Mouse (Mus musculus): ENCODE measurements around the gene Ltbp3. TPM values are rescaled to one million over a fixed set of nuclear protein-coding genes. Genes with fewer than 3 reads are reported as not detected.

The Ltbp3 gene
- 100 to 1,000 TPM in 3 of 26 experiments, 10 to 100 TPM in 23; 14.2 to 124 (median 35.6) TPM for total RNA-seq (2018; cell fraction: chromatin; rRNA removed)
- total RNA-seq (2018; cell fraction: cytosol; rRNA removed): 10 to 100 TPM in 16 of 26 experiments, 1 to 10 TPM in 10; 4.2 to 31.7 (median 13.4) TPM
- total RNA-seq (2018; cell fraction: nucleus; rRNA removed): 10 to 100 TPM; 13.1 to 79.6 (median 21.8) TPM
- polyA plus RNA-seq (2018): 14.8 to 16.9 TPM (median 15.5 TPM) in 3 replicates

DNA sequence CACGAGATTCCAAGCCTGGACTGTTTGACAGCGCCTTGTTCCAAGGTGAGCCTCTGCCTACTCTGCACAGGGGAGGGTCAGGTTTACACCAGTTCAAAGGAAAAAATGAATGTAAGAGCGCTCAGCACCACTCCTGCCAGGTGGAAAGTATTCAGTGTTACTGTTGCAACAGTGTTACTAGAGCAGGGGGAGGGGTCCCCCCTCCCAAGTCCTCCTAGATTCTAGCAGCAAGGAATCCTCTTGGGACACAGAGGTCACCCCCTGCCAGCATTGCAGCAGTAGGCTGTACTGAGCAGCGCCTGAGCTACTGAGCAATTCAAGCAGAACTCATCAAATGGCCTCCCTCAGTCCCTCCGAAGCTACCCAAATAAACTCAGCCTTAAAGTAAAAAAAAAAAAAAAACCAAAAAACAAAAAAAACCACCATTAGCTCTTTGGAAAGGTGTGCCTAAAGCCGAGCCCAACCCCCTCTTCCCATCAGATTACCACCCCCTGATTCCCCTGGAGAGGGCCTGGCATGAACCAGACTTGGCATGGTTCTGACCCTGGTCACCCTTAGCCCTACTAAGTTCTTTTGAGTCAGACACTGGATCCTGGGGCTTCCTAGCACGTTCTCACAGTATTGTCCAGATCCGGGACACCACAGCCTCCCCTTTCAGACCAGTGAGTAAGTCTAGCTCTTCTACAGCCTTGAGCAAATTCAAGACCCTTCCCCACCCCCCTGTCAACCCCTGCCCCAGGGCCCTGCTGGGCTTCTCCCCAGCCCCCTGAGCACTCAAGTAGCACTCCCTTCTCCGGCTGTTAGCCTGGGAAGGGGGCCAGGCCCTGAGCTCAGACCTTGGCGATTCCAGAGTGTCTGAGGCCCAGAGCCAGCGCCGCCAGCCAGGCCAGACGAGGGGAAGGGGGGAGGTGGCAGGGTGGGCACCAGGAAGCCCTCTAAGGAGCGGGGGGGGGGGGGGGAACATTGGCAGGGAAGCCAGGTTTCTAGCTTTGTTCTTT lies at the start of gene Ltbp3:
Gene Ltbp3 (plus strand): TSS at position 585 of the 998 bp plus-strand sequence.
- Histone ChIP-seq H3K4me3 (ENCODE audit: inconsistent target) (no peak within 1 kb of the TSS), H3K36me3 (ENCODE audit: inconsistent target) (no peaks in the 10 kb centered on the region), H3K27ac (no peak within 1 kb of the TSS), H3K79me2 (ENCODE audit: inconsistent target) (no peaks in the 10 kb centered on the region)
- 84% methylated on average over 13 of the region's 14 CpGs for WGBS (ENCODE audit: missing documents)

- peaks cover 72% of the 10 kb centered on the region for H3K79me2 ChIP-seq (ENCODE audit: inconsistent target)
- H3K27ac ChIP-seq: peak overlapping the region; percentile 96
- peak overlapping the region; percentile 76 for H3K4me3 ChIP-seq (ENCODE audit: inconsistent target)
- WGBS (ENCODE audit: missing documents): 39% methylated on average over 5 of the region's 5 CpGs
- peaks cover 13% of the 10 kb centered on the region; the same call in 1 of the 2 replicates for H3K36me3 ChIP-seq (ENCODE audit: inconsistent target)
Observed at GRCm38 (mm10) chr19:5691601-5692000, 49.1 kb upstream of the Ltbp3 start.

DNA sequence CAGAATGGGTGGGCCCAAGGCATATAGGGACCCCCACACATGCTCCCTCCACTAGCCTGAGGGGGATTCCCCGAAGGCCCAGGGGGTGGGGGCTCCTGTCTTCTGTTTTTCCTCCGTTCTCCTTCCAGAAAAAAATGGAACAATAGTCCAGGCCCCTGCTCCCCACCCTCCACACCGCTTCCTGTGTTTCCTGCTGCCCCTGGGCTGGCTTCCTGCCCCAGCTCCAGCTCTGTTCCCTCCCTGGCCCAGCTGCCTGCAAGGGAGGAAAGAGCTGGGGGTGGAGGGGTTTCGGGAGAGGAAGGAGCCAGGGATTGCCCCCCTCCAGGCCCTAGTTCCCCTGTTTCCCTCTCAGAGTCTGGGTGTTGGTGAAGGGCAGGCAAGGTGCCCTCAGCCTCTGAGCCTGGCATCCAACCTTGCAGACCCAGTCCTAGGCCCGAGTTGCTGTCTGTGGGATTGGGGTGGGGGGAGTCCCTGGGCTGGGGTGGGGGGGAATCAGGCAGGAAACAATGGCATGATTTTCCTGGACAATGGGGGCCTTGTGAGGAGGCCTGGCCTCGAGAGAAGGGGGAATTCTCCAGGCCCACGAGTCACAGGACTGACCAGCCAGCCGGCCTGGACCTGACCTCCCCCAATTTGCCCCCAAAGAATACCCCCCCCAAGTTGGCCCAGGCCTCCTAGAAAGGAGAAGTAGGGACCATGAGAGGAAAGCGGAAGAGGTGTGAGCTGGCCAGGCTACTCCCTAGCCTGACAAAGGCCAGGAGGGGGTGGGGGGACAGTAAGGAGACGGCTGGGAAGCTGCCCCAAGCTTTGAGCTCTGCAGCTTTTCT lies 48.4 kb upstream of the Ltbp3 start:
- WGBS (ENCODE audit: missing documents): 1% methylated on average over 8 of the region's 10 CpGs
- H3K27ac ChIP-seq: peak overlapping the region; percentile 96
- H3K36me3 ChIP-seq (ENCODE audit: inconsistent target): peaks cover 20% of the 10 kb centered on the region; the same call in 1 of the 2 replicates

DNA sequence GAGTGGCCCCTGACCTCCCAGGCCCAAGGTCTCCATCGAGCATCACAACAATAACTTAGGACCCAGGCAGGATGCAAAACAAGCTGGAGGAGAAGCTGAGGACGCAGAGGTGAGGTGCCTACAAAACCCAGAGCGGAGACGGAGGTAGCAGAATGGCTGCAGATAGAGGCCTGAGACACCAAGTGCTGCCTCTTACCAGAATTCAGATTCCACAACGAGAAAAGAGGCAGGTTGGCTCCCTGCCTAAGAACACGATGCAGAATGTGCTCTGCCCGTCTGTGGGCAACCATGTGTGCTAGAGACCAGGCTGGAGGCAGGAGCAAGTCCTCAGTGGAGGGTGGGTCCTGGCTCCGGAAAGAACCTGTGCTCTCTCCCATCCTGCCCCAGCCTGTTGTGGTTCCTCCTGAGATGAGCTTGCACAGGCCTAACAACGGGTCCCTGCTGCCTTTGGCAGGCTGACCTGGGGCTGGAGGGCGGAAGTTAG lies 47.7 kb upstream of the Ltbp3 start:
- H3K27ac ChIP-seq: peak overlapping the region; percentile 96
- peaks cover 27% of the 10 kb centered on the region for H3K36me3 ChIP-seq (ENCODE audit: inconsistent target)
- peaks cover 70% of the 10 kb centered on the region for H3K79me2 ChIP-seq (ENCODE audit: inconsistent target)
- WGBS (ENCODE audit: missing documents): 25% methylated on average over 10 of the region's 10 CpGs
- peak overlapping the region; percentile 76 for H3K4me3 ChIP-seq (ENCODE audit: inconsistent target)

More for the DNA sequence above, 48.4 kb upstream of the Ltbp3 start:
- Histone ChIP-seq H3K4me3 (ENCODE audit: inconsistent target) (peak overlapping the region; percentile 76), H3K79me2 (ENCODE audit: inconsistent target) (peaks cover 69% of the 10 kb centered on the region)

- Histone ChIP-seq H3K27ac (peak overlapping the region; percentile 96; the same call in 1 of the 2 replicates), H3K4me3 (ENCODE audit: inconsistent target) (no peak overlapping the region)
- WGBS (ENCODE audit: missing documents): 86% methylated on average over 6 of the region's 6 CpGs
Observed at GRCm38 (mm10) chr19:5693801-5694200, 46.9 kb upstream of the Ltbp3 start.

GRCm38 (mm10) chr19:5695849-5696462 lies 44.7 kb upstream of the Ltbp3 start:
- H3K27ac ChIP-seq: no peak overlapping the region
- 95% methylated on average over 22 of the region's 41 CpGs for WGBS (ENCODE audit: missing documents)
- H3K36me3 ChIP-seq (ENCODE audit: inconsistent target): peaks cover 56% of the 10 kb centered on the region
- no peak overlapping the region for H3K4me3 ChIP-seq (ENCODE audit: inconsistent target)
- H3K79me2 ChIP-seq (ENCODE audit: inconsistent target): peaks cover 57% of the 10 kb centered on the region

More at GRCm38 (mm10) chr19:5693801-5694200, 46.9 kb upstream of the Ltbp3 start:
- Histone ChIP-seq H3K36me3 (ENCODE audit: inconsistent target) (peaks cover 35% of the 10 kb centered on the region), H3K79me2 (ENCODE audit: inconsistent target) (peaks cover 71% of the 10 kb centered on the region)

DNA sequence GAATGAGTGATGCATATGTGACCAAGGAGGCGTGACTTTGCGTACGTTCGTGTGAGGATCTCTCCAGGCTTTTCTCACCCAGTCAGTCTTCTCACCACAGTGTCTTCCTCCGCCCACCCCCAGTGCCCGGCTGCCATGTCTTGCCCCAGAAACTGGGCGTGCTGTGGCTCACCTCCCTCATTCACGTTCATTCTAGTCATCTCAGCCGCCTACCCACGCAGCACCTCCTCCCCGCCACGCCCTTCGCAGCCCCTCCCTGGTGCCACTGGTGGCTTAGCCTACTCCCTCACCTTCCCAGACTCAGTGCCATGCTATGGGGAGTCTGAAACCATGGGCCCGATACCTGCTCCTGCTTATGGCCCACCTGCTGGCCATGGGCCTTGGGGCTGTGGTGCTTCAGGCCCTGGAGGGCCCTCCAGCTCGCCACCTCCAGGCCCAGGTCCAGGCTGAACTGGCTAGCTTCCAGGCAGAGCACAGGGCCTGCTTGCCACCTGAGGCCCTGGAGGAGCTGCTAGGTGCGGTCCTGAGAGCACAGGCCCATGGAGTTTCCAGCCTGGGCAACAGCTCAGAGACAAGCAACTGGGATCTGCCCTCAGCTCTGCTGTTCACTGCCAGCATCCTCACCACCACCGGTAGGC lies 36.4 kb upstream of the Ltbp3 start, which contains the start of gene Kcnk7:
Gene Kcnk7 (plus strand): TSS at position 205 of the 638 bp plus-strand sequence.
- H3K36me3 ChIP-seq (ENCODE audit: inconsistent target): peaks cover 64% of the 10 kb centered on the region
- 82% methylated on average over 16 of the region's 17 CpGs for WGBS (ENCODE audit: missing documents)
- no peak within 1 kb of the TSS for H3K4me3 ChIP-seq (ENCODE audit: inconsistent target)
- no peaks in the 10 kb centered on the region for H3K79me2 ChIP-seq (ENCODE audit: inconsistent target)
- H3K27ac ChIP-seq: no peak within 1 kb of the TSS

DNA sequence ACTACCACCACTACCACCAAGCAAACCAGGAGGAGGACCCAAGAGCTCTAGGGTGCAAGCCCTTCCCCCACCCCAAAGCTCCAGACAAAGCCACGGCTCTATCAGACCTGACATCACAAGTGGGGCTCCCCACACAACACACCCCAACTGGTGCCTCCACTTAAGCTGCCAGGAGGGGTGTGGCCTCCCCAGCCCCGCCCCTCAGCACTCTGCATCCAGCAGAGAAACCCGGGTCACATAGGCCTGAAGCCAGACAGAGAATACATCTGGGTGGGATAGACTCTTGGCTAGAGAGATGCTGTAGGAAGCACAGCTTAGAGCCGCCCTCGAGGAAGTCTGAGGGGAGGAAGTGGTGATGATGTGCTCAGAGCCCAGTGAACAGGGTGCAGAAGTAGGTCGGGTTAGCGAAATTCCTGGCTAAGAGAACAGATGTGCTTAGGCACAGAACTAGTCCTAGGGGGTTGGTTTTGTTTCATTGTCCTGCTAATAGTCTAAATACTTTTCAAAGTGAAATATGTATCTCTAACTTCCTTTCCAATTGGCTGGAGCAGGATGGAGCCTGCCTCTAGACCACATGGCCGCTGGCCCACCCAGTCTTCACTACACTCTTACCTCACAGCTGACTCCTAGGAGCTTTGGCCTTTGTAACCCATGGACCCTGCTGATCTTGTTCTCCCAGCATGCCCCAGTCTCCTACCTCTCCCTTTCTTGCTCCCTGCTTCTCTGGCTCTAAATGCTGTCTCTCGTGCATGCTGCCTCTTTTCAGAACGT lies 35.7 kb upstream of the Ltbp3 start:
- Histone ChIP-seq H3K36me3 (ENCODE audit: inconsistent target) (peaks cover 63% of the 10 kb centered on the region), H3K27ac (no peak overlapping the region), H3K79me2 (ENCODE audit: inconsistent target) (peaks cover 1% of the 10 kb centered on the region; the same call in 1 of the 2 replicates), H3K4me3 (ENCODE audit: inconsistent target) (no peak overlapping the region)
- WGBS (ENCODE audit: missing documents): 34% methylated on average over 10 of the region's 10 CpGs

DNA sequence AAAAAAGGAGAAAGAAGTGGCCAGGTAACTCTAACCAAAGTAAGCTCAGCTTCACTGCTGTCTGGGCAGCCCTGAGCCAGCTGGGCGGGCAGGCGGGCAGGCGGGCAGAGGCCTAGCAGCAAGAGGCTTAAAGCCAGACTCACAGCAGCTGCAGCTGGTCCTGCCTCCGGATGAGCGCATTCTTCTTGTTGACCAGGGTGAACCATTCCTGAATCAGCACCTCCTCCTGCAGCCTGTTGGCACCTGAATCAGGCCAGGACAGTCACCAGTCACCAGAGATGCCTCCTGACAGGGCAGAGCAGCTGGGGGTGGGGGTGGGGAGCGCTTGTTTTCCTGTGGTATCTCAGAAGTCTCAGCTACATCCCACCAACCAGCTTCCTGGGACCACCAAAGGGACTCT lies 30.6 kb upstream of the Ltbp3 start:
- Histone ChIP-seq H3K27ac (no peak overlapping the region), H3K79me2 (ENCODE audit: inconsistent target) (peaks cover 39% of the 10 kb centered on the region), H3K4me3 (ENCODE audit: inconsistent target) (no peak overlapping the region), H3K36me3 (ENCODE audit: inconsistent target) (peaks cover 46% of the 10 kb centered on the region)
- WGBS (ENCODE audit: missing documents): 93% methylated on average over 5 of the region's 6 CpGs

GRCm38 (mm10) chr19:5710581-5710980 lies 30.1 kb upstream of the Ltbp3 start:
- 96% methylated on average over 7 of the region's 8 CpGs for WGBS (ENCODE audit: missing documents)
- Histone ChIP-seq H3K27ac (no peak overlapping the region), H3K36me3 (ENCODE audit: inconsistent target) (peaks cover 50% of the 10 kb centered on the region), H3K4me3 (ENCODE audit: inconsistent target) (no peak overlapping the region), H3K79me2 (ENCODE audit: inconsistent target) (peaks cover 44% of the 10 kb centered on the region)

GRCm38 (mm10) chr19:5711218-5711617 lies 29.5 kb upstream of the Ltbp3 start:
- H3K79me2 ChIP-seq (ENCODE audit: inconsistent target): peaks cover 51% of the 10 kb centered on the region
- H3K36me3 ChIP-seq (ENCODE audit: inconsistent target): peaks cover 52% of the 10 kb centered on the region
- 53% methylated on average over 3 of the region's 3 CpGs for WGBS (ENCODE audit: missing documents)
- H3K27ac ChIP-seq: peak overlapping the region; percentile 75
- no peak overlapping the region for H3K4me3 ChIP-seq (ENCODE audit: inconsistent target)

DNA sequence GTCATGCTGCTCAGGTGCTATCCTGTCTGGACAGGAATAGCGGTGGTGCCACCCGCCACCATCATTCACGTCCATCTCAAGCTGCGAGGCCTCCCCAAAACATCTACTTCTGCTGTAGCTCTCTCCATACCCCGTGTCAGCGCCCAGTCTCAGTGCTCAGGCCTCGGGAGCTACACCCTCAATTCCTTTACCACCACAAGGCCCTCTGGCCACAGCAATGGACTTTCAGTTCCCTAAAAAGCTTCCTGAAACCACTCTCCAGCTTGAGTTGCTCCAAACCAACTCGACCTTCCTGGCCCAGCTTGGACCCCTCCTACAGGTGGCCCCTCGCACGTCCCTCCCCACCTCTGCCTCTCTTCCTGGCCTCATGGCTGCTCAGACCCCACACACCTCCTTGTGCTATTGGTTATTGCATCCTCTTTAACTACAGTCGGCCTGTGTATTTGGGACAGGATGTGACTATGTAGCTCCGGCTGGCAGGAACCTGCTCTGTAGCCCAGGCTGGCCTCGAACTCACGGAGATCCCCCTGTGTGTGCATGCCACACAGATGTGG lies 28.7 kb upstream of the Ltbp3 start:
- Histone ChIP-seq H3K27ac (peak overlapping the region; percentile 75), H3K4me3 (ENCODE audit: inconsistent target) (no peak overlapping the region), H3K79me2 (ENCODE audit: inconsistent target) (peaks cover 58% of the 10 kb centered on the region), H3K36me3 (ENCODE audit: inconsistent target) (peaks cover 52% of the 10 kb centered on the region)
- 8% methylated on average over 14 of the region's 14 CpGs for WGBS (ENCODE audit: missing documents)

Measured in macrophage (primary cell).